Mouse (Mus musculus) ES-E14 (cell line): Measurements from ENCODE around the gene Arxes2. TPM values are rescaled to one million over a fixed set of nuclear protein-coding genes. Genes with fewer than 3 reads are reported as not detected.

Source experiments
- DNase-seq: peaks from one replicate; pipeline ENCODE4 v3.0.0-alpha.2; 2013; ENCODE audit warnings: low read depth, low spot score
- H3K27ac ChIP-seq: 2 replicates; pipeline ENCODE4 v1.5.1; 2012; ENCODE audit warnings: low read depth, mild to moderate bottlenecking, low read length, moderate library complexity, mixed read lengths; ENCODE audit not compliant: poor library complexity, insufficient read depth, severe bottlenecking
- H3K36me3 ChIP-seq: 2 replicates; pipeline ENCODE4 v1.6.1; 2012; ENCODE audit warnings: mild to moderate bottlenecking, low read length, moderate library complexity, mixed read lengths; ENCODE audit not compliant: control insufficient read depth, poor library complexity, insufficient read depth, severe bottlenecking
- H3K4me1 ChIP-seq, 2 experiments: fragments of 150-350 bp in 1 of 2; sonication (generic) in 1 of 2; 2 replicates each; pipeline ENCODE4 v1.6.1; 2012; ENCODE audit warnings: low read length in 2 of 2, mild to moderate bottlenecking in 1 of 2, mixed read lengths in 1 of 2; ENCODE audit not compliant: control insufficient read depth in 2 of 2, insufficient read depth in 2 of 2, poor library complexity in 1 of 2
- H3K4me3 ChIP-seq, 2 experiments: fragments of 150-350 bp in 1 of 2; sonication (generic) in 1 of 2; 2 replicates each; pipeline ENCODE4 v1.5.1; 2012; ENCODE audit warnings: low read length in 2 of 2, low read depth in 1 of 2, mild to moderate bottlenecking in 1 of 2, mixed read lengths in 1 of 2; ENCODE audit not compliant: insufficient read depth in 1 of 2, poor library complexity in 1 of 2, severe bottlenecking in 1 of 2
- H3K9ac ChIP-seq: 2 replicates; pipeline ENCODE4 v1.6.1; 2012; ENCODE audit warnings: low read depth, mild to moderate bottlenecking, low read length, mixed read lengths; ENCODE audit not compliant: poor library complexity, insufficient read depth, severe bottlenecking
- H3K9me3 ChIP-seq: fragments of 150-350 bp; sonication (generic); 2 replicates; pipeline ENCODE4 v1.6.1; 2012; ENCODE audit warnings: low read depth, mild to moderate bottlenecking, low read length; ENCODE audit not compliant: control insufficient read depth, insufficient read depth
- CHD2 ChIP-seq: IDR thresholded peaks from 2 replicates; pipeline ENCODE4 v1.6.1; 2014; ENCODE audit warnings: mild to moderate bottlenecking, low read depth, low read length, inconsistent platforms
- HCFC1 ChIP-seq: IDR thresholded peaks from 2 replicates; pipeline ENCODE4 v1.6.1; 2012; ENCODE audit warnings: low read length, inconsistent platforms, borderline replicate concordance; ENCODE audit not compliant: insufficient read depth
- MAFK ChIP-seq: IDR thresholded peaks from 2 replicates; pipeline ENCODE4 v1.6.1; 2014; ENCODE audit warnings: mild to moderate bottlenecking, low read depth, low read length, inconsistent platforms; ENCODE audit not compliant: insufficient read depth
- ZC3H11A ChIP-seq: IDR thresholded peaks from 2 replicates; pipeline ENCODE4 v1.6.1; 2012; ENCODE audit warnings: low read depth, mild to moderate bottlenecking, inconsistent platforms, low read length, borderline replicate concordance
- ZNF384 ChIP-seq: IDR thresholded peaks from 2 replicates; pipeline ENCODE4 v1.6.1; 2012; ENCODE audit warnings: low read depth, low read length, inconsistent platforms
- in situ Hi-C, 2 experiments: fragments of 600-800 bp; cut with MboI; formaldehyde crosslinking; loops; one replicate each; pipeline ENCODE4 v1.15.1; 2025; ENCODE audit warnings: low sequenced_read_pairs in 2 of 2, inconsistent platforms in 1 of 2; ENCODE audit not compliant: unreplicated experiment in 2 of 2
- total RNA-seq: library from RNA; depleted of rRNA; stranded (reverse); fragments of 300-350 nt; gene quantifications from 2 replicates; pipeline ENCODE4 v1.2.3, GENCODE M21; 2012

Arxes2 gene
- total RNA-seq, 1 experiment: 54.2 TPM

GRCm38 (mm10) chrX:135973597-135974423, 19.8 kb upstream of the Arxes2 start:
- DNase-seq: peak; percentile 24
- no peak overlapping the region for H3K4me3 ChIP-seq
- no peak overlapping the region for H3K9ac ChIP-seq
- in situ Hi-C loops: no loop called here
- peak overlapping the region; percentile 93 for H3K27ac ChIP-seq
- no peak for TF ChIP-seq ZC3H11A
- TF ChIP-seq ZNF384: peak; percentile 54
- no peaks in the 10 kb centered on the region for H3K9me3 ChIP-seq
- no peaks in the 10 kb centered on the region; a peak in 1 of 4 replicates for H3K4me1 ChIP-seq
- no peaks in the 10 kb centered on the region for H3K36me3 ChIP-seq

- in situ Hi-C loops: no loop called here
Measured at GRCm38 (mm10) chrX:135974424-135975225, 19.0 kb upstream of the Arxes2 start.

GRCm38 (mm10) chrX:135975226-135975552, 18.4 kb upstream of the Arxes2 start:
- H3K9me3 ChIP-seq: no peaks in the 10 kb centered on the region
- no peak for TF ChIP-seq ZNF384
- TF ChIP-seq ZC3H11A: 0 out of 2 replicates have a peak, but pooled peaks have one; percentile 21
- peak overlapping the region in 1 of 2 experiments; percentile 28; a peak in 1 of 4 replicates for H3K4me3 ChIP-seq
- no peak overlapping the region for H3K9ac ChIP-seq
- H3K4me1 ChIP-seq: no peaks in the 10 kb centered on the region; a peak in 1 of 4 replicates
- peak; percentile 44 for DNase-seq
- H3K36me3 ChIP-seq: no peaks in the 10 kb centered on the region
- H3K27ac ChIP-seq: no peak overlapping the region
- in situ Hi-C loops: no loop called here

More at GRCm38 (mm10) chrX:135974424-135975225, 19.0 kb upstream of the Arxes2 start:
- peak overlapping the region in 1 of 2 experiments; percentile 28; a peak in 1 of 4 replicates for H3K4me3 ChIP-seq
- no peak overlapping the region for H3K9ac ChIP-seq
- H3K9me3 ChIP-seq: no peaks in the 10 kb centered on the region
- TF ChIP-seq HCFC1 (no peak), MAFK (no peak), ZNF384 (no peak), CHD2 (no peak), ZC3H11A (no peak)
- no peaks in the 10 kb centered on the region; a peak in 1 of 4 replicates for H3K4me1 ChIP-seq
- peak overlapping the region; percentile 93 for H3K27ac ChIP-seq
- no peak for DNase-seq
- H3K36me3 ChIP-seq: no peaks in the 10 kb centered on the region

- Histone ChIP-seq H3K4me3 (no peak overlapping the region), H3K9me3 (no peaks in the 10 kb centered on the region), H3K36me3 (no peaks in the 10 kb centered on the region), H3K9ac (no peak overlapping the region), H3K4me1 (no peaks in the 10 kb centered on the region), H3K27ac (no peak overlapping the region)
- DNase-seq: no peak
- TF ChIP-seq HCFC1 (no peak), MAFK (no peak)
- in situ Hi-C loops: no loop called here
Measured at GRCm38 (mm10) chrX:135984539-135985260, 8.9 kb upstream of the Arxes2 start.
